Mouse (Mus musculus) heart, embryonic 15.5 days (tissue): ENCODE results near the gene Nsun7. TPM values are rescaled to one million over a fixed set of nuclear protein-coding genes. Genes with fewer than 3 reads are reported as not detected.
A peak's percentile ranks its signal among the peaks of the same experiment; 100 is the strongest.

Experiments used
- ATAC-seq: fragments of 200-750 bp; cut with Nextera tagmentation; replicated peaks from 2 replicates; pipeline ENCODE4 v1.8.0; 2017; ENCODE audit warnings: low read depth, moderate TSS enrichment; ENCODE audit not compliant: insufficient number of reproducible peaks, insufficient read depth, low FRiP score
- H3K27ac ChIP-seq: fragments of 300-500 bp; sonication (generic); 2 replicates; pipeline ENCODE4 v1.5.1; 2015; ENCODE audit warnings: mild to moderate bottlenecking, inconsistent platforms
- H3K27me3 ChIP-seq: fragments of 300-500 bp; sonication (generic); 2 replicates; pipeline ENCODE4 v1.6.1; 2015; ENCODE audit warnings: inconsistent platforms
- H3K36me3 ChIP-seq: fragments of 300-500 bp; sonication (generic); 2 replicates; pipeline ENCODE4 v1.6.1; 2015; ENCODE audit warnings: mild to moderate bottlenecking, inconsistent platforms
- H3K4me1 ChIP-seq: fragments of 300-500 bp; sonication (generic); replicated peaks from 2 replicates; pipeline ENCODE4 v1.6.1; 2015; ENCODE audit warnings: inconsistent platforms
- H3K4me2 ChIP-seq: fragments of 300-500 bp; sonication (generic); 2 replicates; pipeline ENCODE4 v1.6.1; 2015; ENCODE audit warnings: inconsistent platforms, mild to moderate bottlenecking, moderate library complexity
- H3K4me3 ChIP-seq: fragments of 300-500 bp; sonication (generic); 2 replicates; pipeline ENCODE4 v1.5.1; 2015; ENCODE audit warnings: mild to moderate bottlenecking, inconsistent platforms
- H3K9ac ChIP-seq: fragments of 300-500 bp; sonication (generic); 2 replicates; pipeline ENCODE4 v1.6.1; 2015; ENCODE audit warnings: mild to moderate bottlenecking, inconsistent platforms
- H3K9me3 ChIP-seq: fragments of 300-500 bp; sonication (generic); replicated peaks from 2 replicates; pipeline ENCODE4 v1.6.1; 2016; ENCODE audit warnings: inconsistent platforms
- WGBS: fragments of 180-500 bp; shearing (Covaris S2); methylation state at CpG from one replicate; pipeline ENCODE4 v1.1.7; 2015; ENCODE audit warnings: mixed read lengths; 5-methylcytosine and 5-hydroxymethylcytosine counted together
- polyA plus RNA-seq: library from polyadenylated mRNA; unstranded; fragments of >200 nt; fragmentation: Nextera tagmentation; extraction: Ambion mirVana; gene quantifications from 2 replicates; pipeline ENCODE4 v1.2.1, GENCODE M21; 2015

Gene Nsun7
- polyA plus RNA-seq, 1 experiment from 2014 or later, result 0.21 TPM

DNA sequence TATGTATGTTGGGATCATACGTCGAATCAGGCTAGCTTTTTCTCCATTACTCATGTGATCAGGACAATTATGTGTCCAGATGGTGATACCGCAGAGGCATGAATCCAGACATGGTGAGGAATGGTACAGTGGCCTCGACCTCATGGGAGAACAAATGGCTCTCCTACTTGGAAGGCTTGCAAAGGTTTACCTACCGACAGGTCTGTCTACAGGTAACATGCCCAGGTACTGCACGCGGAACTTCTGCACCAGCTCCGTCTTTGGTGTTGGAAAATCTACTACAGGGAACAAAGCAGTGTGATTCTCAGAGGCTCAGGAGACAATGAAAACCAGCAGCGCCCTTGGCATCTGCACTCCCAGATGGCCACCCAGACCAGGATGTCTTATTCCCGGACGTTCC is 51.1 kb downstream of the Nsun7 start:
- H3K4me3 ChIP-seq, result no peak overlapping the region
- H3K4me2 ChIP-seq, result no peak overlapping the region
- H3K9ac ChIP-seq, result no peak overlapping the region
- 93% methylated on average over 11 of the region's 11 CpGs for WGBS
- no peaks in the 10 kb centered on the region for H3K27me3 ChIP-seq
- ATAC-seq, result no peak
- H3K27ac ChIP-seq, result no peak overlapping the region
- peaks cover 15% of the 10 kb centered on the region; the same call in 1 of the 2 replicates for H3K36me3 ChIP-seq
- no peaks in the 10 kb centered on the region for H3K4me1 ChIP-seq
- H3K9me3 ChIP-seq, result no peaks in the 10 kb centered on the region

- no peak for ATAC-seq
- WGBS, result 85% methylated on average over 5 of the region's 5 CpGs
- H3K27me3 ChIP-seq, result no peaks in the 10 kb centered on the region
- H3K9ac ChIP-seq, result no peak overlapping the region
- H3K9me3 ChIP-seq, result no peaks in the 10 kb centered on the region
- H3K4me3 ChIP-seq, result no peak overlapping the region
- H3K27ac ChIP-seq, result no peak overlapping the region
- H3K4me1 ChIP-seq, result peaks cover 10% of the 10 kb centered on the region
- no peaks in the 10 kb centered on the region for H3K36me3 ChIP-seq
- H3K4me2 ChIP-seq, result no peak overlapping the region
These were observed 56.1 kb downstream of the Nsun7 start for GRCm38 (mm10) chr5:66315791-66316190.

DNA sequence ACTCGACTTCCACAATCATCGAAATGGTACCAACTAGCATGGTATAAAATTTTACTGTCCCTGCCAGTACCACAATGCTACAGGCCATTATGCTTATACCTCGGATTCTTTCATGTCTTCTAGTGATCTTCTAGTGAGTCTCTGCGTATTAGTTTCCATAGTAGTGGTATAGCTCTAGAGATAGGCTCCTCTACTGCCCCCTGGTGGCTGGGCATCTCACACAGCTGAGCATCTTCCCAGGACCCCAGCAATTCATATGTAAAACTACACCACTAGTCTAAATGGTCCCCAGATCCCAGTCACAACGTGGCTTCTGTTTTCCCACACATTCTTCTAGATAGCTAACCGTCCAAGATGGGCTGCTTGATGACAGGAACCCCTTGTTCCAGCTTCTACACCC is 59.6 kb downstream of the Nsun7 start:
- H3K27ac ChIP-seq, result no peak overlapping the region

DNA sequence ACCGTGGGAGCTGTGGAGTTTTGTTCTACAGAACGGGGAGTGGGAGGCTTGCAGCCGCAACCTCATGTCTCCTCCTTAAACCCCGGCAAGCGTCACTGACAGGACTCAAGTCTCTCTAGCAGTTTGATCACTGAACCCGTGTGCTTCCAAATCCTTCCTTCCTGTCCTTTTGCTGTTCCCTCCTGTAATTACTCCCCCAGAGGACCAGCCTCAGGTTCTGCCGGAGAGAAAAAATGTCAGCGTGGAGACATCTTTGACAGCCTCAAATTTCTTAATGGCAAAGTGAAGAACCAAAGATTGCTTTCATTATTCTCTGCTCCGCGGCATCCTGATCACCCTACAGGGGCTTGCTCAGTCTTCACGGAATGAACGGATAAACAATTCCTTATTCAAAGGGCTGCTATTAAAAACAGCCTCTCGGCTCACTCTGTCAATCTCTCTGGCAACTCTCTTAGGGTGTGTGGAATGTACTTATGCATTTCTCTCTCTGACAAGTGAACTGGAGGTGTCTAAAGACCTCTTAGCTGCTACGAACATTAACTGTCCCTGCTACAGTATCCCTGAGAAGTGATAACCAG is 60.2 kb downstream of the Nsun7 start:
- Histone ChIP-seq H3K9me3 (no peaks in the 10 kb centered on the region), H3K27me3 (no peaks in the 10 kb centered on the region), H3K4me1 (peaks cover 35% of the 10 kb centered on the region), H3K36me3 (no peaks in the 10 kb centered on the region), H3K27ac (peak overlapping the region; percentile 33; the same call in 1 of the 2 replicates), H3K4me2 (peak overlapping the region; percentile 38), H3K4me3 (no peak overlapping the region), H3K9ac (no peak overlapping the region)
- no peak for ATAC-seq
- WGBS, result 40% methylated on average over 14 of the region's 14 CpGs

More for the DNA sequence above, 59.6 kb downstream of the Nsun7 start:
- 62% methylated on average over 6 of the region's 6 CpGs for WGBS
- H3K4me1 ChIP-seq, result peaks cover 30% of the 10 kb centered on the region
- no peak overlapping the region for H3K4me3 ChIP-seq
- H3K9ac ChIP-seq, result no peak overlapping the region
- no peaks in the 10 kb centered on the region for H3K27me3 ChIP-seq
- H3K4me2 ChIP-seq, result peak overlapping the region; percentile 38
- no peak for ATAC-seq
- no peaks in the 10 kb centered on the region for H3K36me3 ChIP-seq
- no peaks in the 10 kb centered on the region for H3K9me3 ChIP-seq

DNA sequence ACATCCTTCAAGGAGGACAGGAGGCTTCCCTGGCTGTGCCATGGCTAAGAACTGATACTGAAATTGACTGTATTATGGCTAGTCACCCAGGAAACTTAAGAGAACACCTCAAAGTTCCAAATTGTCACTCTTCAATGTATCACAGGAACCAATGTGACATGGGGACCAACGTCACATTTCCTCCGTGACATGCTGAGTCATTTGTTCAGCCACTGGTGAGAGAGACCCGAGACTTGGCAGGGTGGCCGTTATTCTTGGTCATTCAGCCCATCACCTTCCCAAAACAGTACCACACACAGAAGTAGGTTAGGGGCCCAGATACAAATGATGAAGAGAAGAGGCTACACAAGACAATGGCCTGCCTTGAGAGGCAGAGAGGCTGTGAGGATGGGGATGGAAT is 63.4 kb downstream of the Nsun7 start:
- Histone ChIP-seq H3K9ac (no peak overlapping the region), H3K4me2 (peak overlapping the region; percentile 55)

GRCm38 (mm10) chr5:66323603-66324002 is 63.9 kb downstream of the Nsun7 start:
- H3K27me3 ChIP-seq, result no peaks in the 10 kb centered on the region
- peak; percentile 82 for ATAC-seq
- peak overlapping the region; percentile 33 for H3K4me3 ChIP-seq
- H3K36me3 ChIP-seq, result no peaks in the 10 kb centered on the region
- no peak overlapping the region for H3K9ac ChIP-seq
- H3K27ac ChIP-seq, result peak overlapping the region; percentile 92
- no peaks in the 10 kb centered on the region for H3K9me3 ChIP-seq
- peak overlapping the region; percentile 55 for H3K4me2 ChIP-seq
- H3K4me1 ChIP-seq, result peaks cover 46% of the 10 kb centered on the region
- 11% methylated on average over 11 of the region's 11 CpGs for WGBS

More for the DNA sequence above, 63.4 kb downstream of the Nsun7 start:
- peaks cover 41% of the 10 kb centered on the region for H3K4me1 ChIP-seq
- H3K36me3 ChIP-seq, result no peaks in the 10 kb centered on the region
- no peaks in the 10 kb centered on the region for H3K27me3 ChIP-seq
- H3K9me3 ChIP-seq, result no peaks in the 10 kb centered on the region
- 51% methylated on average over 4 of the region's 4 CpGs for WGBS
- ATAC-seq, result no peak
- H3K27ac ChIP-seq, result peak overlapping the region; percentile 92
- peak overlapping the region; percentile 33 for H3K4me3 ChIP-seq

DNA sequence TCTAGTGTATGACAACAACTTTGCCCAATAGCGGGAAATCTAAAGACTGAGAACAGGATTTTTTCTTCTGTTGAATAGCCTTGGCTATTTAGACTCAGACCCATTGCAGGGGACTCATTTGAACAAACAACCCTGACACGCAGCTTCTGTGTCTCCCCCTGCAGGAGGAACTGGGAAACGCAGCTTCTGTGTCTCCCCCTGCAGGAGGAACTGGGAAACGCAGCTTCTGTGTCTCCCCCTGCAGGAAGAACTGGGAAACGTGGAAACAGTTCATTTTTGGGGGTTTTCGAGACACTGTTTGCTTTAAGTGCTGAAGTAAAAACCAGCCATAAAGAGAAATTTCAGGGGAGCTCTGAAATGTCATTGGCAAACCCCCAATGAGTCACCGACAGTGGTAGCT is 66.7 kb downstream of the Nsun7 start:
- peaks cover 41% of the 10 kb centered on the region for H3K4me1 ChIP-seq
- 72% methylated on average over 7 of the region's 7 CpGs for WGBS
- H3K4me2 ChIP-seq, result no peak overlapping the region
- no peaks in the 10 kb centered on the region for H3K9me3 ChIP-seq
- no peak overlapping the region for H3K9ac ChIP-seq
- H3K36me3 ChIP-seq, result no peaks in the 10 kb centered on the region
- no peaks in the 10 kb centered on the region for H3K27me3 ChIP-seq
- no peak overlapping the region for H3K27ac ChIP-seq
- ATAC-seq, result no peak
- H3K4me3 ChIP-seq, result no peak overlapping the region

GRCm38 (mm10) chr5:66327949-66328726 is 68.4 kb downstream of the Nsun7 start:
- Histone ChIP-seq H3K9me3 (no peaks in the 10 kb centered on the region), H3K4me1 (peaks cover 31% of the 10 kb centered on the region), H3K36me3 (no peaks in the 10 kb centered on the region), H3K27me3 (no peaks in the 10 kb centered on the region), H3K9ac (0 out of 2 replicates have a peak overlapping the region, but pooled peaks have one; percentile 20), H3K4me3 (peak overlapping the region; percentile 16), H3K27ac (0 out of 2 replicates have a peak overlapping the region, but pooled peaks have one; percentile 22), H3K4me2 (peak overlapping the region; percentile 32)
- 0 out of 2 replicates have a peak, but pooled peaks have one; percentile 50 for ATAC-seq
- WGBS, result 36% methylated on average over 19 of the region's 19 CpGs

DNA sequence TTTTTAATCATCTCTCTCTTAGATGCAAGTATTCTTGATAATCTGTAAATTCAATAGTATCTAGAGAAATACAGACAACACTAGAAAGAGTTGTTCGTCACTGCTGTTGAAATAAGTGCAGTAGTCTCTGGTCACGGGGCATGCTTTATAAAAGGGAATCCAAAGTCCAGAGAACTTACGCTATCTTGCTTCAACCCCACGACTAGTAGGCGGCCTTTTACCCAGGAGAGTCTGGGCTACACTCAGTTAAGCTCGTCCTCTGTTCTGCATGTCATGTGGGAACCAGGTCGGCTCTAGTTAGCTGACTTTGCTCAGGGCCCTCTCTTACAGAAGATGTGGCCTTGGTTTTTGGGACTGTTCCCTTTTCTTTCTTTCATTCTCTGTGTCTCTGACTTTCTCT is 69.1 kb downstream of the Nsun7 start:
- Histone ChIP-seq H3K36me3 (no peaks in the 10 kb centered on the region), H3K4me1 (peaks cover 26% of the 10 kb centered on the region), H3K9me3 (no peaks in the 10 kb centered on the region), H3K9ac (no peak overlapping the region), H3K27ac (0 out of 2 replicates have a peak overlapping the region, but pooled peaks have one; percentile 22), H3K4me3 (no peak overlapping the region), H3K4me2 (peak overlapping the region; percentile 32), H3K27me3 (no peaks in the 10 kb centered on the region)
- 64% methylated on average over 7 of the region's 7 CpGs for WGBS
- no peak for ATAC-seq

- peaks cover 14% of the 10 kb centered on the region for H3K4me1 ChIP-seq
- no peaks in the 10 kb centered on the region for H3K9me3 ChIP-seq
- no peak overlapping the region for H3K4me2 ChIP-seq
- no peak overlapping the region for H3K27ac ChIP-seq
- H3K36me3 ChIP-seq, result no peaks in the 10 kb centered on the region
- WGBS, result 89% methylated on average over 6 of the region's 6 CpGs
- no peak overlapping the region for H3K9ac ChIP-seq
- no peak overlapping the region for H3K4me3 ChIP-seq
- ATAC-seq, result no peak
- H3K27me3 ChIP-seq, result no peaks in the 10 kb centered on the region
These were observed 71.1 kb downstream of the Nsun7 start for GRCm38 (mm10) chr5:66330806-66331205.

GRCm38 (mm10) chr5:66337025-66337968 is 77.6 kb downstream of the Nsun7 start:
- peaks cover 19% of the 10 kb centered on the region for H3K4me1 ChIP-seq
- peak; percentile 82 for ATAC-seq
- no peaks in the 10 kb centered on the region for H3K36me3 ChIP-seq
- H3K4me2 ChIP-seq, result peak overlapping the region; percentile 68
- H3K27ac ChIP-seq, result peak overlapping the region; percentile 81
- H3K4me3 ChIP-seq, result peak overlapping the region; percentile 54
- H3K27me3 ChIP-seq, result no peaks in the 10 kb centered on the region
- WGBS, result 6% methylated on average over 37 of the region's 38 CpGs
- no peaks in the 10 kb centered on the region for H3K9me3 ChIP-seq
- H3K9ac ChIP-seq, result peak overlapping the region; percentile 32
